Mouse (Mus musculus) fat pad, adult 2 months (tissue): ENCODE data around the gene H2-M5.
A peak's percentile ranks its signal among the peaks of the same experiment; 100 is the strongest.
"Not testable (repeated sequence)": the region's sequence is repeated elsewhere in the genome, so short reads cannot be mapped to it uniquely, and the experiment has no call there.

Experiments
- DNase-seq: peaks from one replicate; pipeline ENCODE4 v3.0.0-alpha.2; 2011; ENCODE audit warnings: low read depth, low spot score; ENCODE audit errors: extremely low read depth

Gene H2-M5

GRCm38 (mm10) chr17:36993770-36994325 is 4.5 kb upstream of the H2-M5 start:
- no peak for DNase-seq

GRCm38 (mm10) chr17:36992336-36993104 is 3.2 kb upstream of the H2-M5 start:
- no peak for DNase-seq

GRCm38 (mm10) chr17:36990630-36991029 is 1.3 kb upstream of the H2-M5 start:
- DNase-seq, result not testable (repeated sequence)

DNA sequence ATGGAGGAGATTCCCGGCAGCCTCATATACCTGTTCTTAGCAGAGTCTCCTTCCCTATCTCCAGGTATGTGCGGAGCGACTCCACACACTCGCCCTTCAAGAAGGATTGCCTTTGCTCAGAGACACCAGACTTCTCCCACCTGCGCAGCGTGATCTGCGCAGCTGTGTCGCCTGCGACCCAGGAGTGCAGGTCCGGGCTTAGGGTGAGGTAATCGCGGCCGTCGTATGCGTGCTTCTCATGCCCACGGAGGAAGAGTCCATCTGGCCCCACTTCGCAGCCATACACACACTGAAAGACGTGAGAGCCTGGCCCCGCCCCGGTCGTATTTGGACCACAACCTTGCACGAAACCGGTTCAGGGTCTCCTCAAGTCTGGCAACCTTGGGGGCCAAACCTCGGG is 862 bp downstream of the H2-M5 start:
- DNase-seq, result no peak

- no peak for DNase-seq
Observed at GRCm38 (mm10) chr17:36982253-36983155, 6.8 kb downstream of the H2-M5 start.

DNA sequence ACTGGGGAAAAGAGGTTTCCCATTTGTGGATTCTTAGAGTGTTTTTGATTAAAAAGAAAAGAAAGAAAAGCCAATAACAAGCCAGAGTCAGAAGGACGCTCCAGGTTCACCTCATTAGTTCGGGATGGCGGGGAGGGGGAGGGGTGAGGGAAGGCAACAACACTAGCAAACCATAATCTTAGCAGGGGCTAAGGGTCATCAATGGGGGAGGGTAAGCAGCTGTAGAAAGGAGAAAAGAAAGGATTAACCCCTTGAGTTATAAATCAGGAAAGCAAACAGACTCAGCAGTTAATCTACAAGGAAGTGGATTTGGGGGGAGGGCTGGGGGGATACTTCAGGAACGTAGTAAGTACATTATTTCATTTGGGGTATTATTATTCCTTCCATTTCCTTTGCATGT is 7.5 kb downstream of the H2-M5 start:
- no peak for DNase-seq

DNA sequence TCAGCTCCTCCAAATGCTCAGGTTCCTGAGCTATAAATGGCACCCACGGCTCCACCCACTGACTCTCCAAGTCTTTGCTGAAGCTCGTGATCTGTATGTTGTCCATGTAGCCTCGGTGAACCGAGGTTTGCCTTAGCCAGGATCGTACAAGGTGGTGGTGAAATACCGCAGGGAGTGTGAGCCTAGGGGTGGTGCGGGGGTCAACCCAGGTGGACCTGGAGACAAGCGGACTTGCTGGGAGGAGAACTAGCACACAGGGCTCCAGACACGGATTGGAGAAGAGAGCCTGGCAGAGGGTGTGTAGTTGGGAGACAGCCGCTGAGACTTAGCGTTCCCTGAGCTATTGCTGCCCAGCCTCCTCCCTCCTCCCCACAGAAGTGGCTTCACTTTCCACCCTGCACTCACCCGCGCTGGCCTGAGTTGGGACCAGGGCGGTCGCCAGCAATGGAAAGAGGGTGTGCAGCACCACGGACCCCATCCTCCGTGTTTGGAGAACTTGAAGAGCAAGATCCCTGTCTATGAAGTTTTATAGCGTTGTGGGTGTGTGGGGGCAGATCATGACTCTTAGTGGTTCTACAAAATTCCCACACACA is 8.0 kb downstream of the H2-M5 start, which contains the start of gene 2410137M14Rik:
Gene 2410137M14Rik (minus strand): TSS at position 17 of the 593 bp plus-strand sequence.
- DNase-seq, result no peak

- no peak for DNase-seq
Observed at GRCm38 (mm10) chr17:36973271-36973787, 16.0 kb downstream of the H2-M5 start.

- DNase-seq, result no peak
Observed at GRCm38 (mm10) chr17:36972791-36973190, 16.5 kb downstream of the H2-M5 start.

DNA sequence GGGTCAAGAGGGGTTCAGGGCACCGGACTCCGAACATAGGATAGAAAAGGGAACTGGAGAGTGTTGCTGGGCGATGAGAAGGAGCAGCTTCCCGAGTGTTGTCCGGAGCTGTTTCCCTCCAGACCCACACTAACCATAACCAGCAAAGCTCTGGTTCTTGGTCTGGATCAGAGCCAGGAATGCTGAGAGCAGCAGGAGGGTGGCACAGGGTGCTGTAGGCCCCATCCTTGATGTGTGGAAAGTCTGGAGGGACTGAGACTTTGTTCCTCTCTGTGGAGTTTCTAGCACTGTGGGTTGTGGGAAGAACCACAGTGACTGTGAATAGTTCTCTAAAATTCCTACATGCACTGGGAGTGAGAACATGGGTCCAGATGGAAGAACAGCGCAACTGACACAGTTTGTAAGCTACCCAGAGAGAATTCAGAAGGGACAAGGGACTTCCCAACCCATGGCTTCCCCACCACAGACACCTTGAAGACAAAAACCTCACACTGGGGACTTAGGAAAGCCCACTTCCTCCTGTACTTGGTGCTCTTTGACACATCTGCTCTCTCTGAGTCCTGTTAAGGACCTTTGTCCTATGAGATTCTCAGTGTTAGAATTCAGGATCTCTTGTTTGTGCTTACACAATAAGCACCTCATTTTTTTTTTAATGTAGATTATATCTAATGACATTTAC is 18.0 kb downstream of the H2-M5 start:
- DNase-seq, result no peak

- no peak for DNase-seq
Observed at GRCm38 (mm10) chr17:36970316-36970890, 18.9 kb downstream of the H2-M5 start.

GRCm38 (mm10) chr17:36966875-36967274 is 22.5 kb downstream of the H2-M5 start:
- DNase-seq, result no peak

DNA sequence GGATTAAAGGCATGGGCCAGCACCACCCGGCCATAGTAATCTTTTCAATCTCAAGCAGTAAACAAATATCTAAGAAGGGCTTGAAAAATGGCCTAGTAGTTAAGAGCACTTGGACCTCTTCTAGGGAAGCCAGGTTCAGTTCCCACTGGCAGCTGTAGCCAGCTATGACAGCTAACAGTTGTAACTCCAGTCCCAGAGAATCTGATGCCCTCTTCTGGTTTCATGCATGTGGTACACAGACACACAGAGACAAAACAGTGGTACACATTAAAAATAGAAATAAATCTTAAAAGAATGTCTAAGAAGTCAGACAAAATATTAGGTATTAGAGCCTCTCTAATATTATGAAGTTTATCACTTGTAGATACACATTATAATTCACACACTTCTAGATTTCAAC is 28.2 kb downstream of the H2-M5 start:
- no peak for DNase-seq

- no peak for DNase-seq
Observed at GRCm38 (mm10) chr17:36958884-36959283, 30.5 kb downstream of the H2-M5 start.

DNA sequence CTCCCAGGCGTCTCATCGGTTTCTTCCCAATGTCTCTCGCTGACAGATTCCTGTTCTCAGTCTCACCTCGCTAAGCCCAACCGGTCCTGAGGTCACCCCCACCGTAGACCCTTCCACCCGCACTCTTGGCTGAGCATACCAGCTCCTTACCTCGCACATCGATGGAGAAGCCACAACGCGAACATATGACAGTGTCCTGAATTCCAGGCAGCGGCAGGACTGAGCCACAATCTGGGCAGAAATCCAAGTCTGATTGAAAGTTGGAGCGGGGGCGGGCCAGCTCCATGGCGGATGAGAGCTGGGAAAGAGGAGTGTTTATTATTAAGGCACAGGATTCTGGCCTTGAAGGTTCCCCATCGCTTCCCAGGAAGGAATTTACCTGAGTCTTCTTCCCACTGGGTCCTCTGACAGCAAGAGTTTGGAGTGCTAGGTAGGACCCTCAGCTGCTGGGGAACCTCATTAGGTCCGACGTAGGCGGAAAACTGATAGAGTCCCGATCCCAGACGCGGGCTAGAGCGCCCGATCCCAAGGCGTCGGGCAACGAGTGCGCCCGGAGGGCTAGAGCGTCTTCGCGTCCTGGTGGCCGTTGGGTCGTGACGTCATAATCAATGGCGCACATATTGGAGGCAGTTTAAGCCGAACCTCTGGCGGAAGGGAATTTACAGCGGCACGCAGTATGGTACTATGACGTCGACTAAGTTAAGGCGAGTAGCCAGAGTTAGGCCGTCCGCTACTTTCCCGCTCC is 31.2 kb downstream of the H2-M5 start, which contains the start of the genes Znrd1 and Znrd1as:
Gene Znrd1 (minus strand): TSS at position 561 of the 745 bp plus-strand sequence.
Gene Znrd1as (plus strand): TSS at position 594 of the 745 bp plus-strand sequence.
- peak; percentile 80 for DNase-seq

DNA sequence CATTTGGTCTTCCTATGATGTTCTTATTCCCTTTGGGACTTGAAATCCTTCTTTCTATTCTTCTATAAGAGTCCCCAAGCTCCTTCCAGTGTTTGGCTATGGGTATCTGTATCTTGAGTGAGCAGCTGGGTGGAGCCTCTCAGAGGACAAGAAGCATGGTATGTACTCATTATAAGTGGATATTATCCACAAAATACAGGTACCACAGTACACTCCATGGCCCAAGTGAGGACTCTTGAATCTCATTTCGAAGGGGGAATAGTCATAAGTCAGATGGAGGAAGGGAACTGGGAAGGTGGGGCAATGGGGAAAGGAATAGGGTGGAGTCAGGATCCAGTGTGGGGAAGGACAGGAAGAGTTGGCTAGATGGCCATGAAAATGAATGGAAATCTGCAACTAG is 36.3 kb downstream of the H2-M5 start:
- DNase-seq, result no peak

DNA sequence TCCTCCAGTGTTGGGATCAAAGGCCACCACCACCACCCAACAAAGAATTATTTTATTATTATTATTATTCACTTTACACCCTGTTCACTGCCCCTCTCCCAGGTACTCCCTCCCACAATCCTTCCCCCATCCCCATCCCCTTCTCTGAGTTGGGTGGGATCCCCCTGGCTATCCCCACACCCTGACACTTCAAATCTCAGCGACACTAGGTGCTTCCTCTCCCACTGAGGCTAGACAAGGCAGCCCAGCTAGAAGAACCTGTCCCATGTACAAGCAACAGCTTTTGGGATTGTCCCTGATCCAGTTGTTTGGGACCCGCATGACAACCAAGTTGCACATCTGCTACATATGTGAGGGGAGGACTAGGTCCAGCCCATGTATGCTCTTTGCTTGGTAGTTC is 36.7 kb downstream of the H2-M5 start:
- DNase-seq, result no peak

- peak; percentile 81 for DNase-seq
Observed at GRCm38 (mm10) chr17:36950981-36951947, 38.1 kb downstream of the H2-M5 start, which contains the start of gene Ppp1r11. TSS of gene Ppp1r11 (minus strand) at chr17:36951741.
